Mouse (Mus musculus) CH12.LX (cell line): ENCODE measurements around the gene Matk.

Source experiments
- CHD2 ChIP-seq: IDR thresholded peaks from 2 replicates; pipeline ENCODE4 v1.6.1; 2011; ENCODE audit warnings: low read length, improper control_type of control experiment
- CTCF ChIP-seq, 2 experiments: IDR thresholded peaks in 1 of 2; conservative IDR thresholded peaks in 1 of 2; 2 replicates each; pipeline ENCODE4 v1.5.1; 2011 to 2012; ENCODE audit warnings: low read depth in 2 of 2, low read length in 2 of 2, improper control_type of control experiment in 1 of 2, inconsistent platforms in 1 of 2, mild to moderate bottlenecking in 1 of 2, moderate library complexity in 1 of 2
- EP300 ChIP-seq: IDR thresholded peaks from 2 replicates; pipeline ENCODE4 v1.6.1; 2011; ENCODE audit warnings: low read length, improper control_type of control experiment
- KAT2A ChIP-seq: IDR thresholded peaks from 2 replicates; pipeline ENCODE4 v1.6.1; 2012; ENCODE audit warnings: low read length, improper control_type of control experiment, inconsistent platforms; ENCODE audit not compliant: insufficient replicate concordance
- MAFK ChIP-seq: IDR thresholded peaks from 2 replicates; pipeline ENCODE4 v1.6.1; 2011; ENCODE audit warnings: low read length, improper control_type of control experiment; ENCODE audit not compliant: insufficient replicate concordance
- MAX ChIP-seq: IDR thresholded peaks from 2 replicates; pipeline ENCODE4 v1.6.1; 2011; ENCODE audit warnings: low read length, improper control_type of control experiment
- MXI1 ChIP-seq: IDR thresholded peaks from 2 replicates; pipeline ENCODE4 v1.6.1; 2011; ENCODE audit warnings: mild to moderate bottlenecking, low read depth, low read length, improper control_type of control experiment
- POLR2A ChIP-seq: IDR thresholded peaks from 2 replicates; pipeline ENCODE4 v1.6.1; 2011; ENCODE audit warnings: low read depth, mild to moderate bottlenecking, improper control_type of control experiment, low read length
- TCF12 ChIP-seq: IDR thresholded peaks from 2 replicates; pipeline ENCODE4 v1.6.1; 2014; ENCODE audit warnings: low read depth, mild to moderate bottlenecking, inconsistent platforms, low read length, improper control_type of control experiment
- ZC3H11A ChIP-seq: IDR thresholded peaks from 2 replicates; pipeline ENCODE4 v1.6.1; 2012; ENCODE audit warnings: low read depth, mild to moderate bottlenecking, inconsistent platforms, low read length, improper control_type of control experiment
- ZMIZ1 ChIP-seq: IDR thresholded peaks from 2 replicates; pipeline ENCODE4 v1.6.1; 2012; ENCODE audit warnings: low read depth, mild to moderate bottlenecking, inconsistent platforms, low read length, improper control_type of control experiment

GRCm38 (mm10) chr10:81302288-81302687 lies 49.6 kb downstream of the Matk start:
- TF ChIP-seq CTCF (conservative IDR thresholded peaks at IDR 0.05 in 1 of 2, IDR thresholded peaks at IDR 0.05 in 1 of 2; ENCODE audit: low read depth in 2 of 2, low read length in 2 of 2) (no peak), EP300 (no peak), ZC3H11A (no peak), MAX (no peak), MAFK (no peak), CHD2 (no peak), KAT2A (no peak), POLR2A (no peak), ZMIZ1 (no peak), TCF12 (no peak), MXI1 (no peak)
